Mouse (Mus musculus): ENCODE measurements around the gene Dmbt1. TPM values are rescaled to one million over a fixed set of nuclear protein-coding genes. Genes with fewer than 3 reads are reported as not detected.

Dmbt1 gene
- polyA plus RNA-seq (2014; fragmentation: Nextera tagmentation; extraction: Ambion mirVana), result 0.04 TPM in 1 of 2 replicates, not detected in the other

DNA sequence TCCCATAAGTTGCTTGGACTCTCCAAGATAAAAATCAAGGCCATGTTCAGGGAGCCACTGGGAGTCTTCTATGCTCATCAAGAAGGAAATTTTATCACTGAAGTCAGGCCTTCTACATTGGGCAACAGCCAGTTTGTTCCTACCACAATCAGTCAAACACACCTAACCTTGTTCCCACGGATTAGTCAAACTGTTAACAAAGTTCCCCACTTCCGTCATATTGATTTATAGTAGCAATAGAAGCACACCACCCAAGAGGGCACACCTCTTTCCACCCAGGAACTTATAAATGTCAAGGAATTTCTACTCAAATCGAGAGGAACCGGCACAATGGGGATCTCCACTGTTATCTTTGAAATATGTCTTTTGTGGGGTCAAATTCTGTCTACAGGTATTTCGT, at the start of gene Dmbt1:
Dmbt1 (plus strand) TSS at position 299 of the 400 bp plus-strand sequence.
- ATAC-seq (ENCODE audit: low read depth) (no peak), DNase-seq (ENCODE audit: low spot score) (no peak)
- no peak within 1 kb of the TSS for H3K4me3 ChIP-seq (ENCODE audit: low read depth, low read length)
- no peaks in the 10 kb centered on the region for H3K9me3 ChIP-seq (ENCODE audit: control insufficient read depth, low read length)
- H3K27ac ChIP-seq (replicated peaks; ENCODE audit: low read depth, low read length), result no peak within 1 kb of the TSS
- H3K4me2 ChIP-seq (ENCODE audit: low read depth, low read length), result no peak within 1 kb of the TSS
- no peak within 1 kb of the TSS for H3K9ac ChIP-seq (ENCODE audit: low read depth, low read length)
- 85% methylated on average over 5 of the region's 5 CpGs for WGBS
- no peaks in the 10 kb centered on the region for H3K4me1 ChIP-seq (ENCODE audit: control insufficient read depth, insufficient read depth, low read length)
- no peaks in the 10 kb centered on the region for H3K27me3 ChIP-seq (replicated peaks; ENCODE audit: control insufficient read depth, insufficient read depth, low read length)
- no peaks in the 10 kb centered on the region for H3K36me3 ChIP-seq (ENCODE audit: control insufficient read depth, insufficient read depth, low read length)

DNA sequence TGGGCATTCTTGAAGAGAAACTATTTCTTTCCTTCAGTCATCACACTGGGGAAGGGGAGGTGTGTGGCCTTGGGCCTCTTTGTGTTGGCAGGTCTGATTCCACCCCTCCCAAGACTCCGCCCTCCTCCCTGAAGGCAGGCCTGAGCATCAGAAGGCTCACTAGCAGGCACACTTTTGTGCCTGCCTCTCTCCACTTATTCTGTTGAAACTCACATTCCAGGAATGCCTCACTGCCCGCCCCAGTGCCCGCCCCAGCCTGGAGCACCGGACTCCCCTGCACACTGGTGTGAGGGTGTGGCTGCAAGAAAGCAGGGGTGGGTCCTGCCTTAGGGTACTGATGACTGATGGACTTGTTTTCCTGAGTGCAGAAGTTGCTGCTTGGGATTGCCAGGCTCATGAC, 49.5 kb upstream of the Dmbt1 start:
- Histone ChIP-seq H3K4me1 (ENCODE audit: control insufficient read depth, insufficient read depth, low read length) (peaks cover 17% of the 10 kb centered on the region), H3K27ac (replicated peaks; ENCODE audit: low read depth, low read length) (peak overlapping the region; percentile 66), H3K27me3 (replicated peaks; ENCODE audit: control insufficient read depth, insufficient read depth, low read length) (no peaks in the 10 kb centered on the region), H3K9me3 (ENCODE audit: control insufficient read depth, low read length) (no peaks in the 10 kb centered on the region), H3K4me3 (ENCODE audit: low read depth, low read length) (no peak overlapping the region), H3K9ac (ENCODE audit: low read depth, low read length) (no peak overlapping the region), H3K4me2 (ENCODE audit: low read depth, low read length) (no peak overlapping the region), H3K36me3 (ENCODE audit: control insufficient read depth, insufficient read depth, low read length) (no peaks in the 10 kb centered on the region)
- DNase-seq (ENCODE audit: low spot score) (peak; percentile 79), ATAC-seq (ENCODE audit: low read depth) (peak; percentile 73)
- WGBS, result 28% methylated on average over 4 of the region's 4 CpGs

- H3K27me3 ChIP-seq (replicated peaks; ENCODE audit: control insufficient read depth, insufficient read depth, low read length), result no peaks in the 10 kb centered on the region
- ATAC-seq (ENCODE audit: low read depth), result peak; percentile 19; the same call in 1 of the 2 replicates
- H3K27ac ChIP-seq (replicated peaks; ENCODE audit: low read depth, low read length), result peak overlapping the region; percentile 66; the same call in 1 of the 2 replicates
- no peaks in the 10 kb centered on the region for H3K9me3 ChIP-seq (ENCODE audit: control insufficient read depth, low read length)
- no peak overlapping the region for H3K9ac ChIP-seq (ENCODE audit: low read depth, low read length)
- H3K4me3 ChIP-seq (ENCODE audit: low read depth, low read length), result no peak overlapping the region
- H3K36me3 ChIP-seq (ENCODE audit: control insufficient read depth, insufficient read depth, low read length), result no peaks in the 10 kb centered on the region
- DNase-seq (ENCODE audit: low spot score), result no peak
- H3K4me1 ChIP-seq (ENCODE audit: control insufficient read depth, insufficient read depth, low read length), result peaks cover 14% of the 10 kb centered on the region
- WGBS, result 63% methylated on average over 3 of the region's 3 CpGs
- no peak overlapping the region for H3K4me2 ChIP-seq (ENCODE audit: low read depth, low read length)
These were observed 49.0 kb upstream of the Dmbt1 start for GRCm38 (mm10) chr7:130982881-130983280.

DNA sequence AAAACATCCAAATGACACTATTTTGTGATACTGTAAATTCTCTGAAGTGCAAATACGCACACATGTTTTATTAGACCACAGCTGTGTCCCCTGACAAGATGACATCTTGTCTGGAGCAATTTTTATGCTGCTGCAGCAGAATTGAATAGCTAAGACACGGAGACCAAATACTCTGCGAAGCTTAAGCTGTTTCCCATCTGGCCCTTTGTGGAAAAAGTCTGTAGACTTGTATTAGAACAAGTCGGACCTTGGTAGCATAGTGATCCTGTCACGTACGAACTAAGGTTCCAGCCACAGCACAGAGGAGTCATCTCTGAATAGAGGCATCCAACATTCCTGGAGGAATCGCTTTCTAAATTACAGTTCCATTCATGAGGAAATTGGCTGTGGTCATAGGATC, 47.6 kb upstream of the Dmbt1 start:
- Histone ChIP-seq H3K9me3 (ENCODE audit: control insufficient read depth, low read length) (no peaks in the 10 kb centered on the region), H3K9ac (ENCODE audit: low read depth, low read length) (no peak overlapping the region), H3K4me1 (ENCODE audit: control insufficient read depth, insufficient read depth, low read length) (peaks cover 15% of the 10 kb centered on the region), H3K4me3 (ENCODE audit: low read depth, low read length) (no peak overlapping the region), H3K36me3 (ENCODE audit: control insufficient read depth, insufficient read depth, low read length) (no peaks in the 10 kb centered on the region), H3K27ac (replicated peaks; ENCODE audit: low read depth, low read length) (no peak overlapping the region), H3K27me3 (replicated peaks; ENCODE audit: control insufficient read depth, insufficient read depth, low read length) (no peaks in the 10 kb centered on the region), H3K4me2 (ENCODE audit: low read depth, low read length) (no peak overlapping the region)
- no peak for ATAC-seq (ENCODE audit: low read depth)
- no peak for DNase-seq (ENCODE audit: low spot score)
- WGBS, result 71% methylated on average over 7 of the region's 7 CpGs

GRCm38 (mm10) chr7:130985193-130985592, 46.7 kb upstream of the Dmbt1 start:
- no peak overlapping the region for H3K4me3 ChIP-seq (ENCODE audit: low read depth, low read length)
- ATAC-seq (ENCODE audit: low read depth), result no peak
- 76% methylated on average over 12 of the region's 12 CpGs for WGBS
- no peaks in the 10 kb centered on the region for H3K9me3 ChIP-seq (ENCODE audit: control insufficient read depth, low read length)
- peaks cover 15% of the 10 kb centered on the region for H3K4me1 ChIP-seq (ENCODE audit: control insufficient read depth, insufficient read depth, low read length)
- no peak for DNase-seq (ENCODE audit: low spot score)
- H3K27ac ChIP-seq (replicated peaks; ENCODE audit: low read depth, low read length), result no peak overlapping the region
- H3K9ac ChIP-seq (ENCODE audit: low read depth, low read length), result no peak overlapping the region
- no peaks in the 10 kb centered on the region for H3K36me3 ChIP-seq (ENCODE audit: control insufficient read depth, insufficient read depth, low read length)
- no peaks in the 10 kb centered on the region for H3K27me3 ChIP-seq (replicated peaks; ENCODE audit: control insufficient read depth, insufficient read depth, low read length)
- no peak overlapping the region for H3K4me2 ChIP-seq (ENCODE audit: low read depth, low read length)

- ATAC-seq (ENCODE audit: low read depth) (no peak), DNase-seq (ENCODE audit: low spot score) (no peak)
- WGBS, result 76% methylated on average over 3 of the region's 3 CpGs
- Histone ChIP-seq H3K9me3 (ENCODE audit: control insufficient read depth, low read length) (no peaks in the 10 kb centered on the region), H3K36me3 (ENCODE audit: control insufficient read depth, insufficient read depth, low read length) (no peaks in the 10 kb centered on the region), H3K4me3 (ENCODE audit: low read depth, low read length) (no peak overlapping the region), H3K27ac (replicated peaks; ENCODE audit: low read depth, low read length) (no peak overlapping the region), H3K4me2 (ENCODE audit: low read depth, low read length) (no peak overlapping the region), H3K9ac (ENCODE audit: low read depth, low read length) (no peak overlapping the region), H3K4me1 (ENCODE audit: control insufficient read depth, insufficient read depth, low read length) (peaks cover 15% of the 10 kb centered on the region), H3K27me3 (replicated peaks; ENCODE audit: control insufficient read depth, insufficient read depth, low read length) (no peaks in the 10 kb centered on the region)
These were observed 46.1 kb upstream of the Dmbt1 start for GRCm38 (mm10) chr7:130985716-130986115.

DNA sequence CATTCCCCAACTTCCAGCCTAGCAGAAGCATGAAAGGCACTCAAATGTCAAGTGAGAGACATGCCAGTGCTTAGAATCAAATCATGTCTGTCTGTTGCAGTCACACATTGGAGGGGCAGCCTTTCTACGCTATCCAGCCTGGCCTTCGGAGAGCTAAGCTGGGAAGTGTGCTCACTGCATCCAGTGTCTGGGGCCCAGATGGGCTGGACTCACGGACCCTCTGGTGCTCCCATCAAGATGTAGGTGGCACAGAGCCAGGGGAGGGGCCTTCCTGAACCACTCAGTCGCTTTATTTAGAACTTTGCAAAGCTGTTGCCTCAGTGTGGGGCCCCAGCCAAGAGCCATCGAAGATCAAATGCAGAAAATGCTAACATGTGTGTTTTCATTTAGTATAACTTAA, 43.7 kb upstream of the Dmbt1 start:
- DNase-seq (ENCODE audit: low spot score), result peak; percentile 83
- H3K27ac ChIP-seq (replicated peaks; ENCODE audit: low read depth, low read length), result no peak overlapping the region
- H3K4me3 ChIP-seq (ENCODE audit: low read depth, low read length), result no peak overlapping the region
- H3K4me2 ChIP-seq (ENCODE audit: low read depth, low read length), result no peak overlapping the region
- H3K4me1 ChIP-seq (ENCODE audit: control insufficient read depth, insufficient read depth, low read length), result peaks cover 12% of the 10 kb centered on the region
- no peaks in the 10 kb centered on the region for H3K9me3 ChIP-seq (ENCODE audit: control insufficient read depth, low read length)
- 27% methylated on average over 5 of the region's 5 CpGs for WGBS
- no peaks in the 10 kb centered on the region for H3K36me3 ChIP-seq (ENCODE audit: control insufficient read depth, insufficient read depth, low read length)
- H3K27me3 ChIP-seq (replicated peaks; ENCODE audit: control insufficient read depth, insufficient read depth, low read length), result no peaks in the 10 kb centered on the region
- H3K9ac ChIP-seq (ENCODE audit: low read depth, low read length), result no peak overlapping the region
- ATAC-seq (ENCODE audit: low read depth), result peak; percentile 67; the same call in 1 of the 2 replicates

GRCm38 (mm10) chr7:130989371-130989770, 42.5 kb upstream of the Dmbt1 start:
- Histone ChIP-seq H3K4me3 (ENCODE audit: low read depth, low read length) (no peak overlapping the region), H3K27me3 (replicated peaks; ENCODE audit: control insufficient read depth, insufficient read depth, low read length) (no peaks in the 10 kb centered on the region), H3K36me3 (ENCODE audit: control insufficient read depth, insufficient read depth, low read length) (no peaks in the 10 kb centered on the region), H3K4me2 (ENCODE audit: low read depth, low read length) (no peak overlapping the region), H3K9ac (ENCODE audit: low read depth, low read length) (no peak overlapping the region), H3K9me3 (ENCODE audit: control insufficient read depth, low read length) (no peaks in the 10 kb centered on the region), H3K27ac (replicated peaks; ENCODE audit: low read depth, low read length) (no peak overlapping the region), H3K4me1 (ENCODE audit: control insufficient read depth, insufficient read depth, low read length) (peaks cover 12% of the 10 kb centered on the region)
- WGBS, result 61% methylated on average over 3 of the region's 3 CpGs
- DNase-seq (ENCODE audit: low spot score) (no peak), ATAC-seq (ENCODE audit: low read depth) (no peak)

- WGBS, result 78% methylated on average over 13 of the region's 13 CpGs
- no peak for DNase-seq (ENCODE audit: low spot score)
- no peaks in the 10 kb centered on the region for H3K36me3 ChIP-seq (ENCODE audit: control insufficient read depth, insufficient read depth, low read length)
These were observed 40.6 kb upstream of the Dmbt1 start for GRCm38 (mm10) chr7:130991174-130991789.

More at GRCm38 (mm10) chr7:130991174-130991789, 40.6 kb upstream of the Dmbt1 start:
- Histone ChIP-seq H3K27ac (replicated peaks; ENCODE audit: low read depth, low read length) (no peak overlapping the region), H3K27me3 (replicated peaks; ENCODE audit: control insufficient read depth, insufficient read depth, low read length) (no peaks in the 10 kb centered on the region), H3K4me1 (ENCODE audit: control insufficient read depth, insufficient read depth, low read length) (peaks cover 12% of the 10 kb centered on the region), H3K4me2 (ENCODE audit: low read depth, low read length) (no peak overlapping the region), H3K4me3 (ENCODE audit: low read depth, low read length) (no peak overlapping the region), H3K9me3 (ENCODE audit: control insufficient read depth, low read length) (no peaks in the 10 kb centered on the region), H3K9ac (ENCODE audit: low read depth, low read length) (no peak overlapping the region)
- no peak for ATAC-seq (ENCODE audit: low read depth)

Measured in embryonic facial prominence, embryonic 14.5 days (tissue).